Mouse (Mus musculus): ENCODE data around the gene Maco1. TPM values are rescaled to one million over a fixed set of nuclear protein-coding genes. Genes with fewer than 3 reads are reported as not detected.
"Not testable (repeated sequence)": the region's sequence is repeated elsewhere in the genome, so short reads cannot be mapped to it uniquely, and the experiment has no call there.

Maco1 gene
- polyA plus RNA-seq, 1 experiment from 2014 or later, result 117 TPM

DNA sequence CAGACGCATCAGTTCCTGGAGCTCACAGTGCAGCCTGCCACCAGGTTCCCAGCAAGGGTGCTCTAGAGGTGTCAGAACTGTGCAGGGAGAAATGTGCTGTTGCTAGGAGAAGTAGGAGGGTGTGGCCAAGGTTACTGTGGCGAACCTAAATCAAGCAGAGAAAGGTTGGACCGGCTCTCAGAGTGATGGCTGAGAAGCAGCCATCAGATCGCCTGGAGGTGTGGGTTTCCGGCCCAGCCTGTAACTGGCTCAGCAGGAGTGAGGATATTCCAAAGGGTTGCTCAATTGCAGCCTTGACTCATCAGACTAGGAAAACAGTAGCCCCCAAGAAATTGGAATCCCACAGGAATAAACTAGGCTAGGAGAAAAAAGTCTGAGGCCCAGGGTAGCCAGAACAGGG, 3.4 kb upstream of the Maco1 start:
- H3K9me3 ChIP-seq, result no peaks in the 10 kb centered on the region
- 25% methylated on average over 5 of the region's 5 CpGs for WGBS
- H3K9ac ChIP-seq (replicated peaks), result no peak overlapping the region
- no peaks in the 10 kb centered on the region for H3K36me3 ChIP-seq
- H3K4me1 ChIP-seq (replicated peaks), result peaks cover 5% of the 10 kb centered on the region
- H3K27me3 ChIP-seq, result peaks cover 20% of the 10 kb centered on the region
- H3K4me2 ChIP-seq (replicated peaks), result no peak overlapping the region
- no peak overlapping the region for H3K27ac ChIP-seq
- no peak for ATAC-seq
- no peak overlapping the region for H3K4me3 ChIP-seq (replicated peaks)

DNA sequence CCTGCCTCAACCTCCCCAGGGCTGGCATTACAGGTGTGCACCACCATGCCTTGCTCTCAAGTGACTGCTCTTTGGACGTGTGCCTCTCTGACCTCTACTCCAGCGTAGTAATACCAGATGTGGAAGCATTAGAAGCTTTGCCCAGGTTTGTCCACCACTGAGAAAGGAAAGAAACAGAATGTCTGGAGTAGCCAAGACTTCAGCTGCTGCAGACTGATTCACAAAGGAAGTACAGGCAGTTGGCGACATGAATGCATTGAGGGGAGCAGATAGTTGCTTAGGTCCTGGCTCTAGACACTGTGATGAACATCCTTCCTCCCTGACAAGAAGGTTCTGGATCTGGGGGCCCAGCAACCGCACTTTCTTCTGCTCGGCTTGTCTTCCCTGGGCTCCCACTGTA, 2.9 kb upstream of the Maco1 start:
- Histone ChIP-seq H3K9me3 (no peaks in the 10 kb centered on the region), H3K27me3 (peaks cover 20% of the 10 kb centered on the region), H3K4me1 (replicated peaks) (peaks cover 10% of the 10 kb centered on the region), H3K36me3 (no peaks in the 10 kb centered on the region), H3K27ac (no peak overlapping the region), H3K4me2 (replicated peaks) (no peak overlapping the region), H3K9ac (replicated peaks) (no peak overlapping the region), H3K4me3 (replicated peaks) (no peak overlapping the region)
- WGBS, result 72% methylated on average over 5 of the region's 5 CpGs
- no peak for ATAC-seq

DNA sequence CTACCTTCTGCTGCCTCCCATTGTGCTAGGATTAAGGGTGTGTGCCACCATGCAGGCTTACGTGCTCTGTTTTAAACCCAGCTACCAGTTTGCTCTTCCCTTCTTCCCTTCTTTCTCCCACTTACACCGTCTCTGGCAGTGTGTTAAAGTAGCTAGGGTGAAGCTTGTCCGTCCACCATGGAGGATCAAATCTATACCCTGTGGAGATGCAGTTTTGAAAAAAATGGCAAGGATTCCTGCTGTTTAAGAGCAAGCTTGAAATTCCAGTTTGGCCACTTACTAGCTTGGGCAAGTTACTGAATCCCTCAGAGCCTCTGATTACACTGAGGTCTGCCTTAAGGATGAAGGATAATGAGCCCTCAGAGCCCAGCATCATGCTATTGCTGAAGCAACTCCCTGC, 2.2 kb upstream of the Maco1 start:
- Histone ChIP-seq H3K9ac (replicated peaks) (no peak overlapping the region), H3K36me3 (no peaks in the 10 kb centered on the region), H3K4me2 (replicated peaks) (no peak overlapping the region), H3K27ac (no peak overlapping the region), H3K4me1 (replicated peaks) (peaks cover 17% of the 10 kb centered on the region), H3K9me3 (no peaks in the 10 kb centered on the region), H3K27me3 (peaks cover 20% of the 10 kb centered on the region), H3K4me3 (replicated peaks) (no peak overlapping the region)
- ATAC-seq, result no peak
- 38% methylated on average over 3 of the region's 3 CpGs for WGBS

DNA sequence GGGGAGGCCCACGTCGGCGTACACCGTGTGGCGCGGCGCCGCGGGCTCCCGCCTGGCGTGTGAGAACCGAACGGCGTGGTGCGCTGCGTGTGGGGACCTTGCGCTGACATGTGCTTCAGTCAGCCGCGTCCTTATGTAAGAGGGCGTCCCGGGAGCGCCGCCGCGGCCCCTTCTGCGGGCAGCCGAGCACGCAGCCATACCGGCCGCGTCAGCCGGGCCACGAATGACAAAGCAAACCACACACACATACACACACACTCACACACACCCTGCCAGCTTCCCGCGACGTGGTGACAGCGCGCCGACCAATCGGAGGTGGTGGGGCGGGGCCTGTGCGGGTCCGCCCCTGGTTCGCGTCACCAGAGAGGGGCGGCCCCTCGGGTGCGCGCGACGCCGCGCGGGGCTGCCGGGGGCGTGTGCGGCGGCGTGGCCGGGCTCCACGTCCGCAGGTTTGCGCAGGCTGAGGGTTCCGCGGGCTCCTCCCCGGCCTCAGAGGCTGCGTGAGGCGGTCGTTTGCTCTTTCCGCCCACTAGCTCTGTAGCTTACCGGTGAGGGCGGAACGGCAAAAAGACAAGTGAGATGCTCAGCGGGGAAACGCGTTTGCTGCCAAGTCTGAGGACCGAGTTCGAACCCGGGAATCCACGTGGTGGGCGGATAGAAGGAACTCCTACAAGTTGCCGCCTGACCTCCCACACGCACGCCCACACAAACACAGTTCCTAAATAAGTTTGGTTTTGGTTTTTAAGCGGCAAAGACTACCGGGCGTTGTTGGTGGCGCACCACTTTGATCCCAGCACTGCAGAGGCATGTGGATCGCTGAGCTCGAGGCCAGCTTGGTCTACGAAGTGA, 716 bp upstream of the Maco1 start:
- peak overlapping the region; percentile 98 for H3K27ac ChIP-seq
- H3K9ac ChIP-seq (replicated peaks), result peak overlapping the region; percentile 100
- WGBS, result 2% methylated on average over 88 of the region's 91 CpGs
- peak overlapping the region; percentile 59 for H3K4me2 ChIP-seq (replicated peaks)
- peak; percentile 95 for ATAC-seq
- H3K36me3 ChIP-seq, result no peaks in the 10 kb centered on the region
- peak overlapping the region; percentile 98 for H3K4me3 ChIP-seq (replicated peaks)
- no peaks in the 10 kb centered on the region for H3K9me3 ChIP-seq
- H3K4me1 ChIP-seq (replicated peaks), result peaks cover 28% of the 10 kb centered on the region
- peaks cover 20% of the 10 kb centered on the region for H3K27me3 ChIP-seq

DNA sequence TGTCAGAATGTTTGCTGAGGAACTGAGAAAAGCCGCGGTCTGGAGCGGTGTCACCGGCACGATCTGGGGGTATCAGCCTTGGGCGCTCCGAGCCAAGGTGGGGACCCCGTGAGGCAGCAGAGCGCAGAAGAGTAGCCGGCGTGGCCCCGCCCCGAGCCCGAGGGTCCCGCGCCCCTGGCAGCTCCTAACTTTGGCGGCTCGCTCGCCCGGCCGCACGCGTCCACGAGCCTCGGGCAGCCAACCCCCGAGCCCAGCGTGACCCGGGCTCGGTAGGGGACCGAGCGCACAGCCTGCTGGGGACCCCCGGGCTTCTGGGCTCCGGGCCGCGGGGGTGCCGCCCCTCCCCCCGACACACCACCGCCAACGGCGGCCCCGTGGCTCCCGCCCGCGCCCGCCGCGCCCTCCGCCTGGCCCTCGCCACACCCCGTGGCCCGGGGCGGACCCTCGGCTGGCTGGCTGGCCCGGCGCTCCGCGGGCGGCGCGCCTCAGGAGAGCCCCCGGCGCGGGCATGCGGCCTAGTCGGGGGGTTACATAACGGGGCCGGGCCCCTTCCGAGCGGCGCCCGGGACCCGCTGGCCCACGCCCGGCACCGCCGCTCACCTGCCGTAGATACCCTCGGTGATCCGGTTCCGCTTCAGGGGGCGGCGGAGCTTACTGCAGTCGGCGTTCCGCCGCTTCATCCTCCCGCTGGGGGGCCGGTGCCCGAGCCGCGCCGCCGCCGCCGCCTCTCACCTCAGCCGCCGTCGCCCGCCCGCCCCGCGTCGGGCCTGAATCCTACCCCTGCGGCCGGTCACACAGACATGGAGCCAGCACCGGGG, 498 bp downstream of the Maco1 start:
- Histone ChIP-seq H3K4me3 (replicated peaks) (peak overlapping the region; percentile 98), H3K4me2 (replicated peaks) (peak overlapping the region; percentile 83), H3K27me3 (peaks cover 20% of the 10 kb centered on the region), H3K4me1 (replicated peaks) (peaks cover 39% of the 10 kb centered on the region), H3K9me3 (no peaks in the 10 kb centered on the region), H3K9ac (replicated peaks) (peak overlapping the region; percentile 100), H3K36me3 (no peaks in the 10 kb centered on the region), H3K27ac (peak overlapping the region; percentile 98)
- WGBS, result under 1% methylated on average over 94 of the region's 106 CpGs
- ATAC-seq, result peak; percentile 9

DNA sequence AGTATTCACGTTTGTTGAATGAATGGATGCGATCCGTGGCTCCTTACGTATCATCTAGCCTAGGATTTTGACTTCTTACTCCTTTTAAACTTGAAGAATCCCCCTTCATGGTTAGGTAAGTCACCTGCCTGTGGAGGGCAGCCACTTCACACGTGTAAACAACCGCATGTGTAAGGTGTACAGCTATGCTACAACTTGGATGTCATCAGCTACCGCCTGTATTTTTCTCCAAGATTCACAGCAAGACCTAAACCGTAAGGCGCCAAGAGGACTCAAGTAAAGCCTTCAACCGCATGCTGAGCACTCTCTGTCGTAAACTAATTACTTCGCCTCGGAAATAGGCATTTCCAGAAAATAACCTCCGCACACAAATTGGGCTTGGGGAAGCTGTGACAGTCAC, 1.3 kb downstream of the Maco1 start:
- Histone ChIP-seq H3K4me1 (replicated peaks) (peaks cover 40% of the 10 kb centered on the region), H3K4me3 (replicated peaks) (peak overlapping the region; percentile 98), H3K9me3 (no peaks in the 10 kb centered on the region), H3K27ac (no peak overlapping the region), H3K36me3 (no peaks in the 10 kb centered on the region), H3K4me2 (replicated peaks) (peak overlapping the region; percentile 83), H3K9ac (replicated peaks) (peak overlapping the region; percentile 100), H3K27me3 (peaks cover 20% of the 10 kb centered on the region)
- no peak for ATAC-seq
- 14% methylated on average over 14 of the region's 14 CpGs for WGBS

DNA sequence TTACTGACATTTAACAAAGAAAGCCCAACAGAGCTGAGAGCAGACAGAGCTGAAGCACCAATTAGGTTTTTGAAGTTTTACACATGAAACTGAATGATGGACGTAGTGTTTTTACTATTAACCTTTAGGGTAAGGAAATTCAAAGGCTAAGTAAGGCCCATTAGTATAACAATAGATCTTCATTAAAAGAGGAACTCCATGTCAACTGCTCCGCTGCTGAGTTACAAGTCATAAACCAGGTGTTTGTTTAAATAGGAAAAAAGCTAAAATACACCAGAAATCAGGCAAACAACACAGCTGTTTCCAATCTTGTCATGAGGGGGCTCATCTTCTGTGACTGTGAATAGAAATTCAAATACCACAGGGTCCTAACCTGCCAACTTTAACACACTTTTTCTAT, 1.9 kb downstream of the Maco1 start:
- H3K4me1 ChIP-seq (replicated peaks), result peaks cover 40% of the 10 kb centered on the region
- H3K27me3 ChIP-seq, result peaks cover 16% of the 10 kb centered on the region
- no peaks in the 10 kb centered on the region for H3K9me3 ChIP-seq
- no peak overlapping the region for H3K27ac ChIP-seq
- H3K36me3 ChIP-seq, result no peaks in the 10 kb centered on the region
- WGBS, result 58% methylated on average over 2 of the region's 2 CpGs
- H3K9ac ChIP-seq (replicated peaks), result peak overlapping the region; percentile 100
- no peak for ATAC-seq
- H3K4me2 ChIP-seq (replicated peaks), result peak overlapping the region; percentile 83
- peak overlapping the region; percentile 98 for H3K4me3 ChIP-seq (replicated peaks)

DNA sequence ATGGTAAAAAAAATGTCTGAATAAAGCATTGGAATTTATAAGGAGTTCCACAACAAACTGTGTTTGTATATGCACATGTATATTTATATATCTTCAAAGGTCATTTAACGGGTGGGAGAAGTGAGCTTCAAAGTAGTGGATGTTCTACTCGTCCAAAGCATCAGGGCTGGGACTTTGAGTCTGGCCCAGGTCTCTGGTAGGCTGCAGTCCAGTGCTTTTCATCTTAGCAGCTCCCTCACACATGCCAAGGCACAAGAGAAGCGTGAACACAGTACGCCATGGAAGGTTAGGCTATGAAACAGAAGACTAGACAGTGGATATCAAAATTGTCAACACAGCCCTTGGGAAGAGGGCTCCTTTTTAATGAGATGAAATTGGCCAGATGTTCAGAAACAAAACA, 2.6 kb downstream of the Maco1 start:
- Histone ChIP-seq H3K4me1 (replicated peaks) (peaks cover 43% of the 10 kb centered on the region), H3K27ac (no peak overlapping the region), H3K9ac (replicated peaks) (no peak overlapping the region), H3K36me3 (no peaks in the 10 kb centered on the region), H3K27me3 (peaks cover 10% of the 10 kb centered on the region), H3K4me2 (replicated peaks) (peak overlapping the region; percentile 83), H3K9me3 (no peaks in the 10 kb centered on the region), H3K4me3 (replicated peaks) (peak overlapping the region; percentile 98)
- WGBS, result 75% methylated on average over 4 of the region's 4 CpGs
- no peak for ATAC-seq

DNA sequence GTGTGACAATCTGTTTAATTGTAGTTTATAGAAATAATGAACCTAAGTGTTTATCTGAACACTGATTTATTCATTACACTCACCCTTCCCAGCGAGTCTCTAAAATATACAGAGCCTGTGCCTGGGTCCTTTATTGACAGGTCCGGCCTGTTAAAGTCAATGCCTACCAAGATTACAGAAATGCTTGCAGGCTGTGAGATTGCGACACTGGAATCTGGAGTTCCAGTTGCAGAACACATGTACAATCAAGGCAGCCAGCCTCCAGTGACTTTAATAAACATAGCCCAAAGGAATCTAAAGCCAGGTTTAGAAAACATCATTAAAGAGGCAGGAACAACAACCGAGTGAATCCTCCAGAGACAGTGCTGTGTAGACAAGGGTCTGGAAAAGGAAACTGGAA, 5.6 kb downstream of the Maco1 start:
- ATAC-seq, result no peak
- Histone ChIP-seq H3K4me2 (replicated peaks) (no peak overlapping the region), H3K36me3 (no peaks in the 10 kb centered on the region), H3K4me1 (replicated peaks) (peaks cover 47% of the 10 kb centered on the region), H3K9ac (replicated peaks) (no peak overlapping the region), H3K27ac (no peak overlapping the region), H3K27me3 (no peaks in the 10 kb centered on the region), H3K4me3 (replicated peaks) (no peak overlapping the region), H3K9me3 (no peaks in the 10 kb centered on the region)
- 86% methylated on average over 4 of the region's 4 CpGs for WGBS

DNA sequence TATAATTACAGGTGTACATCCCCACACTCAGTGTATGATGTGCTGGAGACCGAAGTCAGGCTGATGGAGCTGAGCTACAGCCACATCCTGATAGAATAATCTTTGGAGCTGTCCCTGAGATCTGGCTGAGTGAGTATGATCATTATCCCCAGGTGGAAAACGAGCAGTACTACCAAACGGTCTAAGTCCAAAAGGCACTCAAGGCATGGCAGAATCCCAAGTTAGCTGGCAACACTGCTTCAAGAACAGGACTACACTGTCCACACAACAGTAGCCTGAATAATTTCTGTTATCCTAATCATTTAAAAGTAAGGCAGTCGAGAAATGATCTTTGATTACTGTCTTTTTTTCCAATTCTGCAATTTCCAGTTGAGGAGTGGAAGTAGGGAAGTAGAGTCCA, 9.6 kb downstream of the Maco1 start:
- ATAC-seq, result no peak
- 93% methylated on average over 4 of the region's 4 CpGs for whole genome bisulfite sequencing

DNA sequence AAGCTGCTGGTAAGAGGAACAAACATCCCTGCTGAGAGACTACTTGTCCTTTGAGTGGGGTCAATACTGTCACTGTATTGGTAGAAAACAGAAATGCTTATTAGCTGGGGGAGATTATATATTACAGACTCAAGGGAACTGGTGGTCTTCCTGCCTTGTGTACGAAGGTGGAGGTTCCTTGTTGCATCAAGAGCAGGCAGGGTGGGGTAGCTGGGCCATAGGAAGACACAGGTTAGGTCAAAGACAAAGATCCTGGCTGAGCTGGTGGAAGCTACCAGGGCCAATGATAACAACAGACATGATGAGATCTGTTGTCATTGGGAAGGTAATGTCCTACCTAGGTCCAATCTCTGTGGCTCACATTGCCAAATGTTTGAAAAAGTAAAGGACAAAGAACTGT, 12.9 kb downstream of the Maco1 start:
- no peak overlapping the region for H3K4me2 ChIP-seq (replicated peaks)
- no peak for ATAC-seq
- no peaks in the 10 kb centered on the region for H3K27me3 ChIP-seq
- H3K4me3 ChIP-seq (replicated peaks), result no peak overlapping the region
- H3K36me3 ChIP-seq, result peaks cover 18% of the 10 kb centered on the region; the same call in 1 of the 2 replicates
- H3K4me1 ChIP-seq (replicated peaks), result peaks cover 5% of the 10 kb centered on the region; the same call in 1 of the 2 replicates
- H3K27ac ChIP-seq, result no peak overlapping the region
- WGBS, result 93% methylated on average over 1 of the region's 1 CpGs
- no peak overlapping the region for H3K9ac ChIP-seq (replicated peaks)
- H3K9me3 ChIP-seq, result no peaks in the 10 kb centered on the region

More for the DNA sequence above, 9.6 kb downstream of the Maco1 start:
- no peak overlapping the region for H3K9ac ChIP-seq (replicated peaks)
- peaks cover 8% of the 10 kb centered on the region; the same call in 1 of the 2 replicates for H3K36me3 ChIP-seq
- no peaks in the 10 kb centered on the region for H3K27me3 ChIP-seq
- H3K27ac ChIP-seq, result no peak overlapping the region
- H3K4me2 ChIP-seq (replicated peaks), result no peak overlapping the region
- H3K4me3 ChIP-seq (replicated peaks), result no peak overlapping the region
- no peaks in the 10 kb centered on the region for H3K9me3 ChIP-seq
- H3K4me1 ChIP-seq (replicated peaks), result peaks cover 22% of the 10 kb centered on the region

DNA sequence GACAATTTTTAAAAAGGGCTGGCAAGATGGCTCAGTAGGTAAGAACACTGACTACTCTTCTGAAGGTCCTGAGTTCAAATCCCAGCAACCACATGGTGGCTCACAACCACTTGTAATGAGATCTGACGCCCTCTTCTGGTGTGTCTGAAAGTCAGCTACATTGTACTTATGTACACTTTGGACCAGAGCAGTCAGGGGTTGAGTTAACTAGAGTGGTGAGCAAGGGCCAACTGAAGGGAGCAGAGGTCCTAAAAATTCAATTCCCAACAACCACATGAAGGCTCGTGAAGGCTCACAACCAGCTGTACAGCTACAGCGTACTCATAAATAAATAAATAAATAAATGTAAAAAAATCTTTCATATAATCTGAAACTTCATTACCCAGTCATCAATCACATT, 14.4 kb downstream of the Maco1 start:
- H3K4me3 ChIP-seq (replicated peaks); H3K27ac ChIP-seq; ATAC-seq; H3K27me3 ChIP-seq; H3K4me2 ChIP-seq (replicated peaks); H3K4me1 ChIP-seq (replicated peaks); H3K9me3 ChIP-seq; H3K9ac ChIP-seq (replicated peaks): not testable (repeated sequence)
- WGBS, result 92% methylated on average over 3 of the region's 3 CpGs
- peaks cover 19% of the 10 kb centered on the region; the same call in 1 of the 2 replicates for H3K36me3 ChIP-seq
